Mouse (Mus musculus) megakaryocyte, embryonic 14.5 days (primary cell): ENCODE data around the gene Cntn4.

Experiments used
- FLI1 ChIP-seq: IDR thresholded peaks from 2 replicates; pipeline ENCODE4 v1.6.1; 2012; ENCODE audit warnings: low read length, inconsistent platforms, mixed read lengths
- GATA1 ChIP-seq: IDR thresholded peaks from 3 replicates; pipeline ENCODE4 v1.6.1; 2012; ENCODE audit warnings: mixed read lengths, low read length, inconsistent platforms, borderline replicate concordance

DNA sequence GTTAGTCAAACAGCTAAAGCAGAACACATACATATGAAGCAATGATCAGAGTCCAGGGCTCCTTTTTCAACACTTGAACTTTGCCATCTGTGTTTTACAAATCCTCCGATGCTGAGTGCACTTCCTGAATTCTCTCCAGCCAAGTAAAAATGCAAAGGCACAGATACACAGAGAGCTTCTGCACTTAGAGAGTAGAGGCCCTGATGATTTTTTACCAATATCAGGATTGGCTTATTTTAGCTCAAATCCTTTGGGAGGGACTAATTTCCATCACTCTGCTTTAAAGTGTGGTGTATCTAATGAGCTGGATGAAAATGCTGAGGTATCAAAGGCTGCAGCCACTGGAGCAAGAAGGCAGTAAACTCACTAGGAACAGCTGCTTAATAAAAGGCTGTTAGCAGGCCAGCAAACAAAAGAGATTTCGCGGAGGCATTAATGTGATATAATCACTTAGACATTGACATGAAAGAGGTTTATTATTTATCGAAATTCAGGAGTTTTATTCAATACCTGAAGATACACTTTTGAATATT lies 400.7 kb downstream of the Cntn4 start:
- TF ChIP-seq GATA1 (no peak), FLI1 (no peak)
